Mouse (Mus musculus) lung, embryonic 16.5 days (tissue): ENCODE measurements at regions not wholly inside any gene's neighbourhood (a gene's known extent, or its start where the extent isn't known, plus 50 kb on each side); places are given as distances from the start of the nearest gene placed in this dataset.
A peak's percentile ranks its signal among the peaks of the same experiment; 100 is the strongest.

Experiments
- ATAC-seq: fragments of 200-750 bp; cut with Nextera tagmentation; 2 replicates; pipeline ENCODE4 v1.8.0; 2017; ENCODE audit warnings: low read depth, mild to moderate bottlenecking, moderate library complexity
- H3K27ac ChIP-seq: fragments of 300-500 bp; sonication (generic); 2 replicates; pipeline ENCODE4 v1.5.1; 2014; ENCODE audit warnings: mild to moderate bottlenecking, control low read depth, low read length
- H3K27me3 ChIP-seq: fragments of 300-500 bp; sonication (generic); 2 replicates; pipeline ENCODE4 v1.6.1; 2014; ENCODE audit warnings: low read depth, low read length, mixed read lengths; ENCODE audit not compliant: control insufficient read depth, insufficient read depth
- H3K36me3 ChIP-seq: fragments of 300-500 bp; sonication (generic); 2 replicates; pipeline ENCODE4 v1.6.1; 2014; ENCODE audit warnings: low read length; ENCODE audit not compliant: control insufficient read depth, insufficient read depth
- H3K4me1 ChIP-seq: fragments of 300-500 bp; sonication (generic); replicated peaks from 2 replicates; pipeline ENCODE4 v1.6.1; 2014; ENCODE audit warnings: low read length, mixed read lengths; ENCODE audit not compliant: control insufficient read depth, insufficient read depth
- H3K4me2 ChIP-seq: fragments of 300-500 bp; sonication (generic); 2 replicates; pipeline ENCODE4 v1.6.1; 2014; ENCODE audit warnings: low read depth, low read length, control low read depth
- H3K4me3 ChIP-seq: fragments of 300-500 bp; sonication (generic); 2 replicates; pipeline ENCODE4 v1.5.1; 2014; ENCODE audit warnings: mild to moderate bottlenecking, low read length, control low read depth
- H3K9ac ChIP-seq: fragments of 300-500 bp; sonication (generic); 2 replicates; pipeline ENCODE4 v1.6.1; 2014; ENCODE audit warnings: low read length, control low read depth
- H3K9me3 ChIP-seq: fragments of 300-500 bp; sonication (generic); 2 replicates; pipeline ENCODE4 v1.6.1; 2016; ENCODE audit warnings: low read length; ENCODE audit not compliant: control insufficient read depth
- WGBS: fragments of 180-500 bp; shearing (Covaris S2); extraction: QIAGEN DNeasy Blood & Tissue Kit; methylation state at CpG from one replicate; pipeline ENCODE4 v1.1.7; 2014; 5-methylcytosine and 5-hydroxymethylcytosine counted together

- Histone ChIP-seq H3K9ac (no peak overlapping the region), H3K4me1 (no peaks in the 10 kb centered on the region), H3K27me3 (no peaks in the 10 kb centered on the region), H3K4me3 (no peak overlapping the region), H3K36me3 (no peaks in the 10 kb centered on the region), H3K4me2 (no peak overlapping the region), H3K9me3 (no peaks in the 10 kb centered on the region), H3K27ac (no peak overlapping the region)
- ATAC-seq: no peak
- 63% methylated on average over 5 of the region's 5 CpGs for WGBS
Measured at GRCm38 (mm10) chr6:67159726-67160523, 78.1 kb upstream of the Serbp1 start.

GRCm38 (mm10) chr6:67159224-67159623 is 78.8 kb upstream of the Serbp1 start:
- H3K4me1 ChIP-seq: no peaks in the 10 kb centered on the region
- ATAC-seq: no peak
- no peak overlapping the region for H3K27ac ChIP-seq
- H3K9ac ChIP-seq: no peak overlapping the region
- H3K4me3 ChIP-seq: no peak overlapping the region
- H3K36me3 ChIP-seq: no peaks in the 10 kb centered on the region
- H3K27me3 ChIP-seq: no peaks in the 10 kb centered on the region
- H3K4me2 ChIP-seq: no peak overlapping the region
- H3K9me3 ChIP-seq: no peaks in the 10 kb centered on the region
- 18% methylated on average over 2 of the region's 2 CpGs for WGBS

- ATAC-seq: peak; percentile 91
- no peaks in the 10 kb centered on the region for H3K27me3 ChIP-seq
- H3K4me3 ChIP-seq: peak overlapping the region; percentile 21; the same call in 1 of the 2 replicates
- H3K4me2 ChIP-seq: peak overlapping the region; percentile 37
- no peaks in the 10 kb centered on the region for H3K9me3 ChIP-seq
- H3K27ac ChIP-seq: no peak overlapping the region
- H3K36me3 ChIP-seq: no peaks in the 10 kb centered on the region
- WGBS: under 1% methylated on average over 10 of the region's 10 CpGs
- no peaks in the 10 kb centered on the region for H3K4me1 ChIP-seq
- H3K9ac ChIP-seq: no peak overlapping the region
Measured at GRCm38 (mm10) chr6:67158765-67159164, 79.2 kb upstream of the Serbp1 start.

- ATAC-seq: no peak
- H3K4me2 ChIP-seq: no peak overlapping the region
- H3K36me3 ChIP-seq: no peaks in the 10 kb centered on the region
- WGBS: 68% methylated on average over 3 of the region's 3 CpGs
- H3K4me3 ChIP-seq: no peak overlapping the region
- H3K27me3 ChIP-seq: no peaks in the 10 kb centered on the region
- no peaks in the 10 kb centered on the region for H3K9me3 ChIP-seq
- H3K9ac ChIP-seq: no peak overlapping the region
- H3K27ac ChIP-seq: no peak overlapping the region
- no peaks in the 10 kb centered on the region for H3K4me1 ChIP-seq
Measured at GRCm38 (mm10) chr6:67152845-67153468, 85.0 kb upstream of the Serbp1 start.

GRCm38 (mm10) chr6:67151515-67151914 is 86.5 kb upstream of the Serbp1 start:
- Histone ChIP-seq H3K4me2 (no peak overlapping the region), H3K4me1 (no peaks in the 10 kb centered on the region), H3K36me3 (no peaks in the 10 kb centered on the region), H3K9me3 (no peaks in the 10 kb centered on the region), H3K27me3 (no peaks in the 10 kb centered on the region), H3K4me3 (no peak overlapping the region), H3K9ac (no peak overlapping the region), H3K27ac (no peak overlapping the region)
- ATAC-seq: no peak
- 62% methylated on average over 2 of the region's 2 CpGs for WGBS

GRCm38 (mm10) chr6:67149425-67149824 is 88.6 kb upstream of the Serbp1 start:
- H3K4me2 ChIP-seq: no peak overlapping the region
- H3K27me3 ChIP-seq: no peaks in the 10 kb centered on the region
- H3K36me3 ChIP-seq: no peaks in the 10 kb centered on the region
- H3K4me3 ChIP-seq: no peak overlapping the region
- WGBS: 20% methylated on average over 2 of the region's 2 CpGs
- no peak overlapping the region for H3K27ac ChIP-seq
- no peaks in the 10 kb centered on the region for H3K9me3 ChIP-seq
- H3K4me1 ChIP-seq: no peaks in the 10 kb centered on the region
- no peak for ATAC-seq
- no peak overlapping the region for H3K9ac ChIP-seq

DNA sequence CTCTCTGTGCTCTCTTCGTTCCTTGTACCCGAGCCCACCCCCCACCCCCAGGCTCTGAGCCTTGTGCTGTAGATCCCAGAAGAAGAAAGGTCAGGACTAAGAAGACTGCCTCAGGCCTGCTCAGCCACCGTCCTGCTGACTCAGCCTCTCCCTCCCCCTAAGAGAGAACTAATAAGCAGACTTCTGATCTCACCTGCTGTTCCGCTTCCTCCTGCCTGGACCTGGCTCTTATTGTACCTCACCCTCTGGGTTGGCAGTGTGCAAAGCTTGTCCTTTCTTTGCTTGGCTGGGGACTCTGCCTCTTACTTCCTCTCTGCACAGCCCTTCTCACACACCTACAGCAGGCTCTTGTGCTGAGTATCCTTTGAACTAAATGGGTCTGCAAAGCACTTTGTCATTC is 91.3 kb upstream of the Serbp1 start:
- Histone ChIP-seq H3K36me3 (no peaks in the 10 kb centered on the region), H3K4me2 (no peak overlapping the region), H3K9me3 (no peaks in the 10 kb centered on the region), H3K4me3 (no peak overlapping the region), H3K27ac (no peak overlapping the region), H3K27me3 (no peaks in the 10 kb centered on the region), H3K9ac (no peak overlapping the region), H3K4me1 (no peaks in the 10 kb centered on the region)
- peak; percentile 65; the same call in 1 of the 2 replicates for ATAC-seq
- 25% methylated on average over 4 of the region's 4 CpGs for WGBS

- WGBS: 35% methylated on average over 5 of the region's 5 CpGs
Measured at GRCm38 (mm10) chr6:67145969-67146368, 92.0 kb upstream of the Serbp1 start.

DNA sequence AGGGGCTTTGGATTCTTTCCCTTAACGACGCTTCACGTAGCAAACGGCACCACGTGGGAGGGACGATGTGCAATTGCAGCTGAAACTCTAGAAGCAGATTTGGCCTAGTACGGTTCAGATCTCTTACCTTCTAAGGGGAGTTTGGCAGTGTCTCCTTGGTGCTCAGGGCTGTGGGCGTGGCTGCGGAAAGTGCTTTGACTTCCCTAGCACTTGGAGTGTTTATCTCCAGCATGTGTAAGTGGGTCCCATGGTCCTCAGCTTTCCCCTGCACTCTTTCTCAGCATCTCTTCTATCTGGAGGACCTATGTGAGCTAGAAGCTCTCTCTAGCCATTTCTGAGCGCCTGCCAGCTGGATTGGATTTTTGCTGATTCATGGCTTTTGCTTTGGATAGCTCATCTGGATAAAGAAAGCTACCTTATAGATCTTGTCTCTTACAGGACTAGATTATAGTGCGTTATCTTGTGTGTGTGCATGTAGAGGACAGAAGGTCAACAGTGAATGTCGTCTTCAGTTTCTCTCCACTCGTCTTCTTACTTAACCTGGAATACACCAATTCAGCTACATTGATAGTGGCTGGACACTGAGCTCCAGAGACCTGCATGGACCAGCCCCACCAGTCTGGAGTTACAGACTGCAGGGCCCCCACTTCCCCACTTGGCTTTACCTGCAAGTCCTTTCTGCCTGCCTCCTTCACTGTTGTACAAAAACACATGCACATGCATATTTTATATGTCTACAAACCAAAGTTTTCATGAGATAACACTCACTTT is 92.8 kb upstream of the Serbp1 start:
- ATAC-seq: peak; percentile 82
- 28% methylated on average over 13 of the region's 13 CpGs for WGBS

More at GRCm38 (mm10) chr6:67145969-67146368, 92.0 kb upstream of the Serbp1 start:
- Histone ChIP-seq H3K9ac (no peak overlapping the region), H3K27ac (no peak overlapping the region), H3K27me3 (no peaks in the 10 kb centered on the region), H3K4me2 (no peak overlapping the region), H3K9me3 (no peaks in the 10 kb centered on the region), H3K4me1 (no peaks in the 10 kb centered on the region), H3K4me3 (no peak overlapping the region), H3K36me3 (no peaks in the 10 kb centered on the region)
- no peak for ATAC-seq

More for the DNA sequence above, 92.8 kb upstream of the Serbp1 start:
- Histone ChIP-seq H3K4me2 (no peak overlapping the region), H3K4me1 (no peaks in the 10 kb centered on the region), H3K4me3 (no peak overlapping the region), H3K9me3 (no peaks in the 10 kb centered on the region), H3K27me3 (no peaks in the 10 kb centered on the region), H3K9ac (no peak overlapping the region), H3K27ac (no peak overlapping the region), H3K36me3 (no peaks in the 10 kb centered on the region)
